Mouse (Mus musculus) cerebellum, adult 2 months (tissue): ENCODE data around the gene Trappc3.

Experiments
- CTCF ChIP-seq: fragments of 200-500 bp; IDR thresholded peaks from 2 replicates; pipeline ENCODE4 v1.5.1; 2011; ENCODE audit warnings: low read depth, mild to moderate bottlenecking, control low read depth, low read length, moderate library complexity, borderline replicate concordance; ENCODE audit not compliant: insufficient read depth
- POLR2A ChIP-seq: fragments of 200-500 bp; IDR thresholded peaks from 2 replicates; pipeline ENCODE4 v1.6.1; 2011; ENCODE audit warnings: low read length, control low read depth, borderline replicate concordance; ENCODE audit not compliant: insufficient read depth

GRCm38 (mm10) chr4:126300916-126301583, 38.9 kb downstream of the Trappc3 start:
- TF ChIP-seq CTCF (no peak), POLR2A (no peak)
